ENCODE assay signal across 8 mouse cellular contexts in the genomic region with DNA sequence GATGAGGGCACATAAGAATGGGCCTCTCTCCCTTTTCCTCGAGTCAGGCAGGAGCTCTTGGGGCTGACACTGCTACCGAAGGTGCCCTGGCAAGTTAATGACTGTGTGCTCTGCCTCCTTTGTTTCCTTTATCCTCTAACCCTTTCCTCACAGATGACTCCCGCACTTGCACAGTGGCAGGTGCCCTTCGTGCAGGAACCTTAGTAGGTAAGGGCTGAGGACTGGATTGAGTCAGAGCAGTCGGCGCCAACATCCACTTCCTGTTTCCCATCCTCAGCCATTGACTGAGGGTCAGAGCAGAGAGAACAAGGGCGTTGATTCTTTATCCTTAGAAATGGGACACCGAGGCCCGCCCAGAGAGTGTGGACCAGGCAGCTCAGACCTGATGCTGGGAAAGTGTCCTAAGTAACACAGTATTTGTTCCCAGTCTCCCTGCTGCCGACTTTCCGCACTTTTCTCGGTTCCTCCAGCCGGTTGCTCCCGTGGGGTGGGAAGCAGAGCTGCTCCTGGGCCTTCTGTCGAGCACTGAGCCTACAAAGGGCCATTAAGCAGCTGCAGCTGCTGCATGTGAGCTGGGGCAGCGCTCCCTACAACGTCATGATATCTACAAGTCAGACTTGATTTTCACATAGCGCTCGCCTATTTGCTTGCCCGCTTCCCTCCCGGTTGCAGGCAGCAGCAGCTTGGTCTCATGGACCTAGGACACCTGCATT. TPM values are rescaled to one million over a fixed set of nuclear protein-coding genes. Genes with fewer than 3 reads are reported as not detected.
A peak's percentile ranks its signal among the peaks of the same experiment; 100 is the strongest.
DNase-seq lines count a peak whose midpoint lies in the region; ATAC-seq lines count a peak whose summit lies in the region.

No protein-coding gene starts in this region.

- WGBS in lung, embryonic 15.5 days = 38% methylated on average over 21 of the region's 21 CpGs
- WGBS in intestine, embryonic 16.5 days = 39% methylated on average over 21 of the region's 21 CpGs
- WGBS in neural tube, embryonic 13.5 days = 26% methylated on average over 21 of the region's 21 CpGs

- peak; percentile 42 for DNase-seq in embryo, embryonic 10.5 days (ENCODE audit: low spot score)
- no peak for DNase-seq in embryo, embryonic 10 days (ENCODE audit: low spot score)
- no peak for DNase-seq in lung, postnatal 10 days
- DNase-seq in cerebellum, adult 18-20 months = no peak

- H3K9ac ChIP-seq in lung, embryonic 15.5 days = no peak overlapping the region
- H3K9ac ChIP-seq in intestine, embryonic 16.5 days (ENCODE audit: low read depth, low read length) = peak overlapping the region; percentile 55
- H3K9ac ChIP-seq in neural tube, embryonic 13.5 days = no peak overlapping the region

- peak overlapping the region; percentile 38; the same call in 1 of the 2 replicates for H3K4me2 ChIP-seq in lung, embryonic 15.5 days
- peak overlapping the region; percentile 39; the same call in 1 of the 2 replicates for H3K4me2 ChIP-seq in intestine, embryonic 16.5 days (ENCODE audit: low read depth, low read length)
- H3K4me2 ChIP-seq in neural tube, embryonic 13.5 days = peak overlapping the region; percentile 32; the same call in 1 of the 2 replicates

- H3K36me3 ChIP-seq in lung, embryonic 15.5 days = no peaks in the 10 kb centered on the region
- no peaks in the 10 kb centered on the region for H3K36me3 ChIP-seq in intestine, embryonic 16.5 days (ENCODE audit: control insufficient read depth, insufficient read depth, low read length)
- no peaks in the 10 kb centered on the region for H3K36me3 ChIP-seq in neural tube, embryonic 13.5 days

- ATAC-seq in lung, embryonic 15.5 days (ENCODE audit: borderline replicate concordance, extremely low read depth, low FRiP score, low TSS enrichment) = no peak
- ATAC-seq in intestine, embryonic 16.5 days = no peak
- no peak for ATAC-seq in neural tube, embryonic 13.5 days (ENCODE audit: low read depth)
- no peak for ATAC-seq in cerebellum, adult (ENCODE audit: insufficient number of reproducible peaks, low FRiP score, low TSS enrichment)

- peaks cover 47% of the 10 kb centered on the region for H3K4me1 ChIP-seq in lung, embryonic 15.5 days
- peaks cover 37% of the 10 kb centered on the region for H3K4me1 ChIP-seq in intestine, embryonic 16.5 days (ENCODE audit: control insufficient read depth, insufficient read depth, low read length)
- peaks cover 36% of the 10 kb centered on the region for H3K4me1 ChIP-seq in neural tube, embryonic 13.5 days (replicated peaks)

- H3K27ac ChIP-seq in lung, embryonic 15.5 days = no peak overlapping the region
- peak overlapping the region; percentile 77 for H3K27ac ChIP-seq in intestine, embryonic 16.5 days (ENCODE audit: low read length)
- H3K27ac ChIP-seq in neural tube, embryonic 13.5 days (replicated peaks) = no peak overlapping the region

- H3K9me3 ChIP-seq in lung, embryonic 15.5 days = no peaks in the 10 kb centered on the region
- H3K9me3 ChIP-seq in intestine, embryonic 16.5 days (ENCODE audit: control insufficient read depth, low read length) = no peaks in the 10 kb centered on the region
- no peaks in the 10 kb centered on the region for H3K9me3 ChIP-seq in neural tube, embryonic 13.5 days

- peaks cover 53% of the 10 kb centered on the region for H3K27me3 ChIP-seq in lung, embryonic 15.5 days
- peaks cover 13% of the 10 kb centered on the region for H3K27me3 ChIP-seq in intestine, embryonic 16.5 days (replicated peaks; ENCODE audit: control insufficient read depth, insufficient read depth, low read length)
- peaks cover 59% of the 10 kb centered on the region for H3K27me3 ChIP-seq in neural tube, embryonic 13.5 days

- H3K4me3 ChIP-seq in lung, embryonic 15.5 days = no peak overlapping the region
- no peak overlapping the region for H3K4me3 ChIP-seq in intestine, embryonic 16.5 days (ENCODE audit: low read length)
- no peak overlapping the region for H3K4me3 ChIP-seq in neural tube, embryonic 13.5 days

RNA-seq across cellular contexts. Expression of a gene that starts 8.6 kb away (rescaled TPM):
- polyA plus RNA-seq in lung, embryonic 15.5 days (2015; fragmentation: Nextera tagmentation; extraction: Ambion mirVana) = 144 and 179 TPM in 2 replicates
- polyA plus RNA-seq in intestine, embryonic 16.5 days (2015; fragmentation: Nextera tagmentation; extraction: Ambion mirVana) = 3,631 and 3,684 TPM in 2 replicates
- 53.8 and 55.6 TPM in 2 replicates for polyA plus RNA-seq in neural tube, embryonic 13.5 days (2015; fragmentation: Nextera tagmentation; extraction: Ambion mirVana)

RNA-seq across cellular contexts. Expression of a gene that starts 15.0 kb away (rescaled TPM):
- polyA plus RNA-seq in lung, embryonic 15.5 days (2015; fragmentation: Nextera tagmentation; extraction: Ambion mirVana) = 26.6 and 33.1 TPM in 2 replicates
- polyA plus RNA-seq in intestine, embryonic 16.5 days (2015; fragmentation: Nextera tagmentation; extraction: Ambion mirVana) = 600 and 738 TPM in 2 replicates
- polyA plus RNA-seq in neural tube, embryonic 13.5 days (2015; fragmentation: Nextera tagmentation; extraction: Ambion mirVana) = 9.5 and 12.0 TPM in 2 replicates

RNA-seq across cellular contexts. Expression of a gene that starts 26.9 kb away (rescaled TPM):
- 99.9 and 101 TPM in 2 replicates for polyA plus RNA-seq in lung, embryonic 15.5 days (2015; fragmentation: Nextera tagmentation; extraction: Ambion mirVana)
- polyA plus RNA-seq in intestine, embryonic 16.5 days (2015; fragmentation: Nextera tagmentation; extraction: Ambion mirVana) = 56.9 and 66.4 TPM in 2 replicates
- 56.1 and 59.9 TPM in 2 replicates for polyA plus RNA-seq in neural tube, embryonic 13.5 days (2015; fragmentation: Nextera tagmentation; extraction: Ambion mirVana)

RNA-seq across cellular contexts. Expression of a gene that starts 35.0 kb away (rescaled TPM):
- 5.5 and 5.7 TPM in 2 replicates for polyA plus RNA-seq in lung, embryonic 15.5 days (2015; fragmentation: Nextera tagmentation; extraction: Ambion mirVana)
- 5.4 and 5.5 TPM in 2 replicates for polyA plus RNA-seq in intestine, embryonic 16.5 days (2015; fragmentation: Nextera tagmentation; extraction: Ambion mirVana)
- 99.3 and 131 TPM in 2 replicates for polyA plus RNA-seq in neural tube, embryonic 13.5 days (2015; fragmentation: Nextera tagmentation; extraction: Ambion mirVana)

RNA-seq across cellular contexts. Expression of a gene that starts 50.4 kb away (rescaled TPM):
- polyA plus RNA-seq in lung, embryonic 15.5 days (2015; fragmentation: Nextera tagmentation; extraction: Ambion mirVana) = not detected in 2 replicates
- 5.5 and 6.3 TPM in 2 replicates for polyA plus RNA-seq in intestine, embryonic 16.5 days (2015; fragmentation: Nextera tagmentation; extraction: Ambion mirVana)
- not detected in 2 replicates for polyA plus RNA-seq in neural tube, embryonic 13.5 days (2015; fragmentation: Nextera tagmentation; extraction: Ambion mirVana)

Comparison
In these comparisons a context has a peak if more than half of its experiments do, and no peak if none do; other contexts are left out.
1. RNA of a gene that starts 8.6 kb away (polyA plus RNA-seq): 3,631 to 3,684 TPM in intestine, embryonic 16.5 days; 144 to 179 TPM in lung, embryonic 15.5 days and 53.8 to 55.6 TPM in neural tube, embryonic 13.5 days; every median in the first group is over 10 times any median in the second.
2. RNA of a gene that starts 15.0 kb away (polyA plus RNA-seq): 600 to 738 TPM in intestine, embryonic 16.5 days; 26.6 to 33.1 TPM in lung, embryonic 15.5 days and 9.5 to 12.0 TPM in neural tube, embryonic 13.5 days; every median in the first group is over 10 times any median in the second.
3. Peak in every context shown above with its lines, with median percentiles within 50 percentile points of each other: H3K4me2 ChIP-seq.